Mouse (Mus musculus): Measurements from ENCODE around the gene Dcst2.

Dcst2 gene

GRCm38 (mm10) chr3:89365153-89365485 lies 3.3 kb downstream of the Dcst2 start, which contains the start of gene Dcst1:
Gene Dcst1 (minus strand): TSS chr3:89365253.
- DNase-seq (ENCODE audit: low spot score) = no peak

GRCm38 (mm10) chr3:89365486-89366414 lies 4.0 kb downstream of the Dcst2 start:
- DNase-seq (ENCODE audit: low spot score) = no peak

- no peak for DNase-seq (ENCODE audit: low spot score)
Measured at GRCm38 (mm10) chr3:89367338-89367737, 5.6 kb downstream of the Dcst2 start.

- no peak for DNase-seq (ENCODE audit: low spot score)
Measured at GRCm38 (mm10) chr3:89373581-89374231, 11.9 kb downstream of the Dcst2 start.

GRCm38 (mm10) chr3:89377831-89378230 lies 16.1 kb downstream of the Dcst2 start:
- no peak for DNase-seq (ENCODE audit: low spot score)

GRCm38 (mm10) chr3:89378394-89379067 lies 16.8 kb downstream of the Dcst2 start:
- no peak for DNase-seq (ENCODE audit: low spot score)

- no peak for DNase-seq (ENCODE audit: low spot score)
Measured at GRCm38 (mm10) chr3:89379388-89380131, 17.8 kb downstream of the Dcst2 start.

- no peak for DNase-seq (ENCODE audit: low spot score)
Measured at GRCm38 (mm10) chr3:89380291-89380690, 18.5 kb downstream of the Dcst2 start.

GRCm38 (mm10) chr3:89380711-89381110 lies 18.9 kb downstream of the Dcst2 start:
- no peak for DNase-seq (ENCODE audit: low spot score)

GRCm38 (mm10) chr3:89381233-89381632 lies 19.5 kb downstream of the Dcst2 start:
- no peak for DNase-seq (ENCODE audit: low spot score)

- DNase-seq (ENCODE audit: low spot score) = no peak
Measured at GRCm38 (mm10) chr3:89382033-89382882, 20.5 kb downstream of the Dcst2 start.

- DNase-seq (ENCODE audit: low spot score) = no peak
Measured at GRCm38 (mm10) chr3:89382950-89383349, 21.2 kb downstream of the Dcst2 start.

GRCm38 (mm10) chr3:89383651-89384255 lies 22.0 kb downstream of the Dcst2 start:
- no peak for DNase-seq (ENCODE audit: low spot score)

GRCm38 (mm10) chr3:89384331-89385076 lies 22.7 kb downstream of the Dcst2 start:
- DNase-seq (ENCODE audit: low spot score) = no peak

GRCm38 (mm10) chr3:89385451-89385850 lies 23.7 kb downstream of the Dcst2 start:
- DNase-seq (ENCODE audit: low spot score) = no peak

GRCm38 (mm10) chr3:89386438-89387420 lies 25.0 kb downstream of the Dcst2 start:
- DNase-seq (ENCODE audit: low spot score) = no peak

GRCm38 (mm10) chr3:89387632-89388031 lies 25.9 kb downstream of the Dcst2 start:
- no peak for DNase-seq (ENCODE audit: low spot score)

- no peak for DNase-seq (ENCODE audit: low spot score)
Measured at GRCm38 (mm10) chr3:89388134-89388881, 26.5 kb downstream of the Dcst2 start.

Measured in c-Kit-positive CD71-positive TER-119-positive erythroid progenitor cells, embryonic 14.5 days (primary cell).